Mouse (Mus musculus) lung, postnatal 10 days (tissue): ENCODE data around the gene Ccdc70.
"Not testable (repeated sequence)": the region's sequence is repeated elsewhere in the genome, so short reads cannot be mapped to it uniquely, and the experiment has no call there.

Experiments
- DNase-seq: peaks from one replicate; pipeline ENCODE4 v3.0.0; 2021

Gene Ccdc70

GRCm38 (mm10) chr8:21969475-21969874 is at the start of gene Ccdc70:
Gene Ccdc70, plus strand, starts transcription at chr8:21969775.
- no peak for DNase-seq

DNA sequence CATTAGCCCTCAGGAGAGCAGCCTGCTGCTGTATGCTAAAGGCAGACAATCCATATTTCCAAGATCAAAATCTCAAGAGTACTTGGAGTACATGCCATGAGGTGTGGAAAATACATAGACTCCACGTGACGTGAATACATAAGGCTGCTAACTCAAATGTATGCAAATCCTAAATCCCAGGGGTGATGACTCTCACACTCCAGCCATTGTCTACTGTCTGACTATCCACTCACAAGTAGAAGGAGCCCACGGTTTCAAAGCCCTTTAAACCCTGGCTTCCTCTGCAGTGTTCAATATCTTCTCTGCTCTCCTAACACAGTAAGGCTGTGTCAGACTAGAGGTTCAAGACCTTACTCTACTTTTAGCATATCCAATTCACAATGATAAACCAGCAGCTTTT is 38.8 kb upstream of the Ccdc70 start:
- DNase-seq = not testable (repeated sequence)

- no peak for DNase-seq
These were observed 37.0 kb upstream of the Ccdc70 start, which contains the start of gene Defb15 for GRCm38 (mm10) chr8:21932610-21933009. Gene Defb15, minus strand, starts transcription at chr8:21932710.

- DNase-seq = not testable (repeated sequence)
These were observed 31.5 kb upstream of the Ccdc70 start, which contains the start of gene Defb35 for GRCm38 (mm10) chr8:21938052-21938451. Gene Defb35, plus strand, starts transcription at chr8:21938352.

GRCm38 (mm10) chr8:21946462-21946861 is 23.1 kb upstream of the Ccdc70 start, which contains the start of gene Defb13:
Gene Defb13, plus strand, starts transcription at chr8:21946762.
- no peak for DNase-seq

GRCm38 (mm10) chr8:21947311-21948017 is 22.1 kb upstream of the Ccdc70 start:
- DNase-seq = no peak

DNA sequence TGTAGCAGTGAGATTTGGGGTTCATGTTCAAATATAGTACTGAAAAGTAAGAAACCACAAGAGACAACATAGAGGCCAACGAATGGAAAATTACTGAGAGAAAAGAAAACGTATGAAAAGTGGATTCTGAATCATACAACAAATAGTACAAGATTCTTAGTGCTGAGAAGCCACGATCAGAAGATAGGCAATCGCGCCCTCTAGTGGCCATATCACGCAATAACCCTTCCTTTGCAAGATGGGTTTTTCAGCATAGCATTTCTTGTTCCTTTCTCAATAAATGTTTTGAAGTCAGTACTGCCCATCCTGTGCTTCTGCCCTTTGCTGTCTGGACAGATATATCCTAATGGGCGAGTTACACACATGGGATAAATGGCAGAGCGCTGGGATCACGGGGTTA is 14.3 kb upstream of the Ccdc70 start:
- DNase-seq = peak; percentile 26

- DNase-seq = no peak
These were observed 13.2 kb upstream of the Ccdc70 start for GRCm38 (mm10) chr8:21956336-21956735.

DNA sequence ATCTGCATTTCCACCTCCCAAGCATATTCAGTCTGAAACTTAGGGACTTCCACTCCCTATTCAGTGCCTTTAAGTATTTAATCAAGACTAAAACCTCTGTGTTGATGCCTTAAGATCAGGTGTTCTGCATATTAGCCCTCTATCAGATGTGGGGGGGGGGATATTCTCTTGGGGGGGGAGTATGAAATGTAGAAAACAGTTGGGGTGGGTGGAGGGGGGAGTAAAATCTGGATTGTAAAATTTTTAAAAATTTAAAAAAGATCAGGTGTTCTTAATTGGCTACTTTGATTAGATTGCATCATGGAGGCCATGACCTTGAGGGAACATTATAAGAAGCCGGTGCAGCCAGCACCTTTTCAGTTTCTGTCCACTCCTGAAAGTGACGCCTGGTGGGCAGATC is 11.2 kb upstream of the Ccdc70 start, which contains the start of gene Fam90a1a:
Gene Fam90a1a (plus strand): TSS at position 301 of the 400 bp plus-strand sequence.
- no peak for DNase-seq

GRCm38 (mm10) chr8:21966646-21967045 is 2.9 kb upstream of the Ccdc70 start:
- DNase-seq = no peak

DNA sequence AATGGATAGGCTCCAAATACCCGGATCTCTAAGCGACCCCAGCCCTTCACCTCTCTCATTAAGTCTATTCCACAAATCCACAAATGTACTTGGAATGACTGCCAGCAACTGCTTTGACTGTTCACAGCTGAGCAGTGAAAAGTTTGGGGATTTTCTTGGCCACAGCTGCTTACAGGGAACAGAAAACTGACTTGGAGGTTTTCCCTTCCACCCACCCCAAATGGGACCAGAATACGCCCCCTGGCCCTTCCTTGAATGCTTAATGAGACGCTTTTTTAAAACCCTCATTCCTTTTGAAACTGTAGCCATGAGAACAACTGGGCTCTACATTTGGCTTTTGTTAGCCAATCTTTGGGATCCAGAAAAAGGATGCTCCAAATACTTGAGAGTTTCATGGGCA is 8.6 kb downstream of the Ccdc70 start:
- no peak for DNase-seq

DNA sequence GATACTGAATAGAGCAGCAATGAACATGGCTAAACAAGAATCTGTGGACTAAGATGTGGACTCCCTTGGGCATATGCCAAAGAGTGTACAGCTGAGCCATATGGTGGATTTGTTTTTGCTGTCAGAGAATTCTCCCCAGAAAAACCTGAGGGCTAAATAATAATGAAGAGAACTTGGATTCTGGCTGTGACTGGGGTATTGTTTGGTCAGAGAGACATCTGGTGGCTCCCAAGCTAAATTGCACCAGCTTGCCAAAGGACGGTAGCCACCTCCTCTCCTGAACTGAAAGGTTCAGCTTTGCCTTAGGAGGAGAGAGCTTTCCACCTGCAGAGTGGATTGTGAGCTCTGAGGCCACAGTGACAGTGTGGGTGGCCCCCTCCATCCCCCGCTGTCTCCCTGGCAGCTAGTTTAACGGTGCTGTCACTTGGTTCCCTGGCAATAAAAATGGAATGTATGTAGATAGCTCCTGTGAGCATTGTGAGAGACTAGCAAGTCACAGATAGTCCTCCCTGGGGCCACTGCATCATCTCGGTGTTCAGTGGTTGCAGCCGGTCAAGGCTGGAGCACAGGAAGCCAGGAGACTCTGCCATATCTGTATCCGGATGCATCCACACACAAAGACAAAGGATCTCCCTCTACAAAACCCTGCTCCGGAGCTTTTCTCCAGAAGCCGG is 12.2 kb downstream of the Ccdc70 start:
- DNase-seq = no peak

DNA sequence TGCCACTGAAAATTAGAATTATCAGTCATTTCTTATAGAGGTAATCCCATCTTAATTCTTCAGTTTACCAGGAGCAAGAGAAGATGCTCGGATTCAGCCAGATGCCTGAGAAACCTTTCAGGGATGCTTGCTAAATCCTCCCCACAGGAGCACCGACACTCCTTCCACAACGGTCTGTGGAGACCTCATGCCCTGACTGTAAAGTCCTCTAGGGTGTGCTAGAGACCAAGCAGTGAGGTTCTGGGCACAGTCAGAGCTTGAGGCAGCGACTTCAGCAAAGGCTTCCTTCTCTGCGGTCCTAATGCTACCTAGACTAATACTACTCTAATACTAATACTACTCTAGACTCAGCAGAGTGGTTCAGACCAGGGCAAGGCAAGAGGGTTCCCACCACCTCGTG is 22.6 kb downstream of the Ccdc70 start:
- DNase-seq = peak; percentile 56

DNA sequence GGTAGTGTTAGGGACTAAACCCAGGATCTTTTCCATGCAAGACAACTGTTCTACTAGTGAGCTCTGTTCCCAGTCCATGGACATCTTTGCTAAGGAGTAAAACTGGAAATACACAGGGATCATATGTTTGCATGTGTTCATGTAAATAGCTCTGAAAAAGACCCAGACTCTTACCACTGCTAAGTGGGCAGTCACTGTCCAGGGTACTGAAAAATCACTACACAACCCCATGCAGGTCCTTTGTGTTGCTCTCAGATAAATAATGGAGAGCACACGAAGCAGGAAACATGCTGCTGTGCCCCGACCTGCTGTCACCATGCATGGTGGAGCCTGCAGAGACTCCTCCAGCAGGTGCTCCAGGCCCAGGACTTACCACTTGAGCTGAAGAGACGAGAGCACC is 25.6 kb downstream of the Ccdc70 start:
- no peak for DNase-seq

- DNase-seq = no peak
These were observed 35.4 kb downstream of the Ccdc70 start for GRCm38 (mm10) chr8:22004750-22005522.

GRCm38 (mm10) chr8:22006423-22006822 is 36.8 kb downstream of the Ccdc70 start:
- DNase-seq = no peak

DNA sequence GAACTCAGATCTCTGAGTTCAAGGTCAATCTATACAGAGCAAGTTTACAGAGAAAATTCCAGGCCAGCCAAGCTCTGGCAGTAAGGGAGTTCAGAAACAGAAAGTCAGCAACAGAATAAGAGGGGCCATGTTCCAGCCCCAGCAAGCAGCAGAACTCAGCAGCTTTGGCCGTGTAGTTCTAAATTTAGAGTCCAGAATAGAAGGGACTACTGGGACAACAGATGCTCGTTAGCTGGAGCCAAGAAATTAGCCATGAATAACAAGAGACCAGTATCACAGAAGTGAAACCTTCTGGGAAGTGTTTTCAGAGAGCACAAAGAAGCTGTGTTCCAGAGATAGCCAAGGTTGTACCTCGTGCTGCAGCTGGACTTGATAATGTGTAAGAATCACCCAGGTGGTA is 39.8 kb downstream of the Ccdc70 start:
- no peak for DNase-seq

DNA sequence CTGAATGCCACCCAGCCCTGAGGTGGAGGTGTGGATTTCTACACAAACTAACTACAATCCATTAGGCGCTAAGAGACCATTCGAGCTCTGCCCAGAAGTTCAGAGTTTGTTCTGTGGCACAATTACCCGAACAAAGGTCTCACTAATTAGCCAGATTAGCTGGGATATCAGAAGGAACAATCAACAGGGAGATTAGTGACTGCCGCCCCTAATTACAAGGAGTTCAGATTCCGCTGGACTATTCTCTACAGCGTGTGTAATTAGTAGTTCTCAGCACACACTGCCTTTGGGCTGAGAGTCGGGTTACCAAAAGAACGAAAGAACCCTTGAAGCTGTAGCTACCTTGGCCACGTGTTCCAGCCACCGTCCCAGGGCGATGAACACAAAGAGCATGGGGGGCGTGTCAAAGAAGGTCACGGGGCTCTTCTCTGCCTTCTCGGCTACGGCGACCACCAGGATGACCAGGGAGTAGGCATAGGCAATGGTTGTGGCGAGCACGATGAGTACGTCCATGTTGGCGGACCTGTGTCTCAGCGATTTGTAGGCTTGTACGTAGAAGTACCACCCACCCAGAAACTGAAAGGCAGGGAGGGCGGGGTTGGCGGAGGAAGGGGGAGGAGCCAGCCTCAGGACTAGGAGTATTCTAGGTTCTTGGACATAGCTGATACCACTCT is 43.6 kb downstream of the Ccdc70 start:
- no peak for DNase-seq

GRCm38 (mm10) chr8:22017731-22018130 is 48.2 kb downstream of the Ccdc70 start:
- no peak for DNase-seq

DNA sequence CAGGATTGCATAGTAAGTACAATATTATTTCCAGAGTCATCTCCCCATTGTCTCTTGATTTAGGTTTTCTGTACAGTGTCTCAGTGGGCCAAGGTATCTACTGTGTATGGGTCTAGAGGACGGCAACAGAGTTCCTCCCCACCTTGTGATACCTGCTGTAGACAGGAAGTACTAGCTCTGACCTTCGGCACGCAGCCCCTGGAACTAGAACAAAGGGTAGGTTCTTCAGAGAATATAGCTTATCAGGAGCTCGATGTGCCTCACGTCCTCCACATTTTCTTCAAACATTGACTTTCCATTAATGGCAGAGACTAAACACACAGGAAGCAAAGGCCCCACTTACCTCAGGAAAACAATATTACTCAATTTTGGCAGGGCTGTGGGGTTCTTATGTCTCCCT is 49.9 kb downstream of the Ccdc70 start:
- no peak for DNase-seq

DNA sequence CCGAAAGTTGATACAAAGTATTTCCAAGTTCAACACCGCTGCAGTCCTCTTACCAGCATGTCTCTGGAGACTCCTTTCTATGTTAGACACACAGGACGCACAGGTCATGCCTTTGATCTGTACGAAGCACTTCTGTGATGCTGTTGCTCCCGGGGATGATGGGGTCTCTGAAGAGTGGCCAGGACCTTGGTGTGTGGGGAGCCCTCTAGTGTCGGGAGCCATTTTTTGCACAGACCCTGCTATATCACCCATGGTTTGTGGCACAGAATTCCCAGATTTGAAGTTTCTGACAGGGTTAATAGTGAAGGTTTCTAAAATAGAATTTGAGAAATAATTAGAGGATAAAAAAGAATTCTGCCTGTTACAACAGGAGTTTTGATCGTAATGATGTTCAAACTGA is 52.7 kb downstream of the Ccdc70 start:
- DNase-seq = no peak
